Mouse (Mus musculus) MEL (cell line): ENCODE data around the gene Sgpp1. TPM values are rescaled to one million over a fixed set of nuclear protein-coding genes. Genes with fewer than 3 reads are reported as not detected.

Experiments
- DNase-seq: peaks from one replicate; pipeline ENCODE4 v3.0.0; 2011; ENCODE audit warnings: low read depth, low spot score
- H3K27ac ChIP-seq: 2 replicates; pipeline ENCODE4 v1.5.1; 2012; ENCODE audit warnings: low read depth, mild to moderate bottlenecking, control low read depth, low read length, moderate library complexity; ENCODE audit not compliant: control insufficient read depth
- H3K27me3 ChIP-seq, 2 experiments: fragments of 150-350 bp in 1 of 2; sonication (generic) in 1 of 2; 2 replicates each; pipeline ENCODE4 v1.6.1; 2012; ENCODE audit warnings: low read length in 2 of 2, mild to moderate bottlenecking in 2 of 2, improper control_type of control experiment in 1 of 2, moderate library complexity in 1 of 2; ENCODE audit not compliant: insufficient read depth in 2 of 2, control insufficient read depth in 1 of 2
- H3K36me3 ChIP-seq, 2 experiments: 2 replicates each; pipeline ENCODE4 v1.6.1; 2012 to 2014; ENCODE audit warnings: low read length in 2 of 2, improper control_type of control experiment in 1 of 2, inconsistent platforms in 1 of 2, mild to moderate bottlenecking in 1 of 2; ENCODE audit not compliant: insufficient read depth in 2 of 2, control insufficient read depth in 1 of 2
- H3K4me1 ChIP-seq, 2 experiments: fragments of 150-350 bp in 1 of 2; sonication (generic) in 1 of 2; 2 replicates each; pipeline ENCODE4 v1.6.1; 2012; ENCODE audit warnings: low read length in 2 of 2, improper control_type of control experiment in 1 of 2, mild to moderate bottlenecking in 1 of 2; ENCODE audit not compliant: insufficient read depth in 2 of 2, control insufficient read depth in 1 of 2
- H3K4me3 ChIP-seq, 2 experiments: fragments of 150-350 bp in 1 of 2; sonication (generic) in 1 of 2; 2 replicates each; pipeline ENCODE4 v1.5.1; 2012; ENCODE audit warnings: low read depth in 2 of 2, low read length in 2 of 2, mild to moderate bottlenecking in 2 of 2, moderate library complexity in 2 of 2, control low read depth in 1 of 2, improper control_type of control experiment in 1 of 2; ENCODE audit not compliant: control insufficient read depth in 1 of 2, insufficient read depth in 1 of 2
- H3K79me2 ChIP-seq: 2 replicates; pipeline ENCODE4 v1.6.1; 2012; ENCODE audit warnings: mild to moderate bottlenecking, low read length, moderate library complexity; ENCODE audit not compliant: control insufficient read depth, poor library complexity, insufficient read depth
- H3K9ac ChIP-seq: 2 replicates; pipeline ENCODE4 v1.6.1; 2012; ENCODE audit warnings: low read depth, mild to moderate bottlenecking, control low read depth, low read length, moderate library complexity; ENCODE audit not compliant: control insufficient read depth, poor library complexity, severe bottlenecking
- H3K9me3 ChIP-seq: fragments of 150-350 bp; sonication (generic); replicated peaks from 2 replicates; pipeline ENCODE4 v1.6.1; 2012; ENCODE audit warnings: mild to moderate bottlenecking, low read length, improper control_type of control experiment, moderate library complexity; ENCODE audit not compliant: insufficient read depth
- BHLHE40 ChIP-seq: IDR thresholded peaks from 2 replicates; pipeline ENCODE4 v1.6.1; 2012; ENCODE audit warnings: low read depth, mild to moderate bottlenecking, inconsistent platforms, low read length, improper control_type of control experiment, borderline replicate concordance
- CHD1 ChIP-seq: IDR thresholded peaks from 2 replicates; pipeline ENCODE4 v1.6.1; 2012; ENCODE audit warnings: low read depth, mild to moderate bottlenecking, inconsistent platforms, low read length, improper control_type of control experiment
- CHD2 ChIP-seq: IDR thresholded peaks from 2 replicates; pipeline ENCODE4 v1.6.1; 2011; ENCODE audit warnings: low read length, improper control_type of control experiment
- CTCF ChIP-seq, 3 experiments: IDR thresholded peaks in 2 of 3; conservative IDR thresholded peaks in 1 of 3; 2 replicates each; pipeline ENCODE4 v1.5.1; 2011 to 2012; ENCODE audit warnings: low read length in 3 of 3, low read depth in 2 of 3, mild to moderate bottlenecking in 2 of 3, improper control_type of control experiment in 1 of 3, inconsistent platforms in 1 of 3, mixed read lengths in 1 of 3, moderate library complexity in 1 of 3; ENCODE audit not compliant: control insufficient read depth in 1 of 3, insufficient read depth in 1 of 3, poor library complexity in 1 of 3, severe bottlenecking in 1 of 3
- E2F4 ChIP-seq: IDR thresholded peaks from 2 replicates; pipeline ENCODE4 v1.6.1; 2011; ENCODE audit warnings: low read depth, low read length, improper control_type of control experiment, borderline replicate concordance
- ELF1 ChIP-seq: IDR thresholded peaks from 2 replicates; pipeline ENCODE4 v1.6.1; 2014; ENCODE audit warnings: low read depth, mild to moderate bottlenecking, inconsistent platforms, low read length, improper control_type of control experiment, moderate library complexity
- EP300 ChIP-seq, 2 experiments: IDR thresholded peaks; 2 replicates each; pipeline ENCODE4 v1.6.1; 2011; ENCODE audit warnings: improper control_type of control experiment in 2 of 2, low read length in 2 of 2, low read depth in 1 of 2, mild to moderate bottlenecking in 1 of 2
- ETS1 ChIP-seq: IDR thresholded peaks from 2 replicates; pipeline ENCODE4 v1.6.1; 2012; ENCODE audit warnings: low read depth, mild to moderate bottlenecking, inconsistent platforms, low read length, improper control_type of control experiment, moderate library complexity
- GABPA ChIP-seq: IDR thresholded peaks from 2 replicates; pipeline ENCODE4 v1.6.1; 2012; ENCODE audit warnings: low read depth, mild to moderate bottlenecking, inconsistent platforms, low read length, improper control_type of control experiment, moderate library complexity
- GATA1 ChIP-seq: IDR thresholded peaks from 2 replicates; pipeline ENCODE4 v1.6.1; 2011; ENCODE audit warnings: low read depth, low read length, improper control_type of control experiment
- HCFC1 ChIP-seq: IDR thresholded peaks from 2 replicates; pipeline ENCODE4 v1.6.1; 2012; ENCODE audit warnings: low read depth, mild to moderate bottlenecking, inconsistent platforms, low read length, improper control_type of control experiment, moderate library complexity
- JUND ChIP-seq: IDR thresholded peaks from 2 replicates; pipeline ENCODE4 v1.6.1; 2011; ENCODE audit warnings: low read depth, mild to moderate bottlenecking, improper control_type of control experiment, low read length
- KAT2A ChIP-seq: conservative IDR thresholded peaks from 2 replicates; pipeline ENCODE4 v1.6.1; 2012; ENCODE audit warnings: low read depth, low read length, improper control_type of control experiment, inconsistent platforms
- MAX ChIP-seq: IDR thresholded peaks from 2 replicates; pipeline ENCODE4 v1.6.1; 2011; ENCODE audit warnings: low read length, improper control_type of control experiment
- MAZ ChIP-seq: IDR thresholded peaks from 2 replicates; pipeline ENCODE4 v1.6.1; 2012; ENCODE audit warnings: low read depth, mild to moderate bottlenecking, inconsistent platforms, low read length, improper control_type of control experiment
- MEF2A ChIP-seq: IDR thresholded peaks from 2 replicates; pipeline ENCODE4 v1.6.1; 2014; ENCODE audit warnings: low read depth, mild to moderate bottlenecking, inconsistent platforms, low read length, improper control_type of control experiment; ENCODE audit not compliant: poor library complexity, insufficient replicate concordance, severe bottlenecking; ENCODE audit errors: extremely low read depth
- MYB ChIP-seq: IDR thresholded peaks from 2 replicates; pipeline ENCODE4 v1.6.1; 2011; ENCODE audit warnings: mild to moderate bottlenecking, low read depth, low read length, improper control_type of control experiment
- MYC ChIP-seq: IDR thresholded peaks from 2 replicates; pipeline ENCODE4 v1.6.1; 2011; ENCODE audit warnings: low read depth, mild to moderate bottlenecking, low read length, improper control_type of control experiment, moderate library complexity
- NELFE ChIP-seq: IDR thresholded peaks from 2 replicates; pipeline ENCODE4 v1.6.1; 2011; ENCODE audit warnings: low read depth, low read length, improper control_type of control experiment
- NRF1 ChIP-seq: IDR thresholded peaks from 2 replicates; pipeline ENCODE4 v1.6.1; 2014; ENCODE audit warnings: low read depth, mild to moderate bottlenecking, inconsistent platforms, low read length, improper control_type of control experiment, moderate library complexity; ENCODE audit not compliant: poor library complexity, insufficient read depth, severe bottlenecking
- POLR2A ChIP-seq, 2 experiments: IDR thresholded peaks; 2 replicates each; pipeline ENCODE4 v1.6.1; 2011 to 2012; ENCODE audit warnings: low read length in 2 of 2, mild to moderate bottlenecking in 2 of 2, control low read depth in 1 of 2, improper control_type of control experiment in 1 of 2, low read depth in 1 of 2, moderate library complexity in 1 of 2; ENCODE audit not compliant: control insufficient read depth in 1 of 2, insufficient read depth in 1 of 2, poor library complexity in 1 of 2
- POLR2AphosphoS2 ChIP-seq: IDR thresholded peaks from 2 replicates; pipeline ENCODE4 v1.6.1; 2011; ENCODE audit warnings: low read length, improper control_type of control experiment
- POLR2AphosphoS5 ChIP-seq: IDR thresholded peaks from 2 replicates; pipeline ENCODE4 v1.6.1; 2012; ENCODE audit warnings: low read depth, borderline replicate concordance, mild to moderate bottlenecking, inconsistent platforms, low read length, moderate library complexity, mixed read lengths
- RCOR1 ChIP-seq: IDR thresholded peaks from 2 replicates; pipeline ENCODE4 v1.6.1; 2012; ENCODE audit warnings: low read depth, mild to moderate bottlenecking, inconsistent platforms, low read length, improper control_type of control experiment
- SIN3A ChIP-seq: IDR thresholded peaks from 2 replicates; pipeline ENCODE4 v1.6.1; 2012; ENCODE audit warnings: low read length, improper control_type of control experiment, inconsistent platforms
- TAL1 ChIP-seq: IDR thresholded peaks from 2 replicates; pipeline ENCODE4 v1.6.1; 2012; ENCODE audit warnings: mild to moderate bottlenecking, inconsistent platforms, low read length, moderate library complexity, mixed read lengths
- TBP ChIP-seq: IDR thresholded peaks from 2 replicates; pipeline ENCODE4 v1.8.0; 2011; ENCODE audit warnings: low read depth, low read length, improper control_type of control experiment
- TCF12 ChIP-seq: IDR thresholded peaks from 2 replicates; pipeline ENCODE4 v1.6.1; 2014; ENCODE audit warnings: low read depth, mild to moderate bottlenecking, inconsistent platforms, low read length, improper control_type of control experiment, moderate library complexity
- UBTF ChIP-seq: IDR thresholded peaks from 2 replicates; pipeline ENCODE4 v1.6.1; 2012; ENCODE audit warnings: low read depth, mild to moderate bottlenecking, inconsistent platforms, low read length, improper control_type of control experiment, moderate library complexity, borderline replicate concordance; ENCODE audit not compliant: insufficient read depth
- USF1 ChIP-seq: IDR thresholded peaks from 2 replicates; pipeline ENCODE4 v1.6.1; 2014; ENCODE audit warnings: low read depth, mild to moderate bottlenecking, inconsistent platforms, low read length, improper control_type of control experiment, moderate library complexity
- USF2 ChIP-seq, 2 experiments: IDR thresholded peaks; 2 replicates each; pipeline ENCODE4 v1.6.1; 2011 to 2012; ENCODE audit warnings: improper control_type of control experiment in 2 of 2, low read length in 2 of 2, borderline replicate concordance in 1 of 2, inconsistent platforms in 1 of 2, low read depth in 1 of 2, mild to moderate bottlenecking in 1 of 2; ENCODE audit not compliant: insufficient read depth in 1 of 2
- ZKSCAN1 ChIP-seq: IDR thresholded peaks from 2 replicates; pipeline ENCODE4 v1.6.1; 2012; ENCODE audit warnings: low read depth, mild to moderate bottlenecking, inconsistent platforms, low read length, improper control_type of control experiment, moderate library complexity
- ZMIZ1 ChIP-seq: IDR thresholded peaks from 2 replicates; pipeline ENCODE4 v1.6.1; 2012; ENCODE audit warnings: low read depth, mild to moderate bottlenecking, inconsistent platforms, low read length, improper control_type of control experiment, moderate library complexity
- polyA plus RNA-seq, 2 experiments: library from polyadenylated mRNA; stranded (reverse) in 1 of 2; unstranded in 1 of 2; fragments of >175 nt in 1 of 2; fragments of >200 nt in 1 of 2; gene quantifications; 2 replicates each; pipeline versions ENCODE4 v1.2.1 to v1.2.4; 2012; ENCODE audit warnings: low replicate concordance in 2 of 2, low read depth in 1 of 2; ENCODE audit not compliant: insufficient read length in 2 of 2, insufficient read depth in 1 of 2, missing spikeins in 1 of 2
- total RNA-seq: library from RNA; depleted of rRNA; stranded (reverse); fragments of 300-350 nt; gene quantifications from 2 replicates; pipeline ENCODE4 v1.2.3, GENCODE M21; 2012

The Sgpp1 gene
- total and polyA plus RNA-seq, 3 experiments = 22.7 to 28.8 TPM; not detected in 1

GRCm38 (mm10) chr12:75781445-75781844 lies 45.9 kb upstream of the Sgpp1 start:
- H3K27ac ChIP-seq = peak overlapping the region; percentile 44
- peaks cover 0 to 12% of the 10 kb centered on the region in 2 experiments; a peak in 2 of 4 replicates for H3K36me3 ChIP-seq
- DNase-seq = peak; percentile 71
- no peak overlapping the region for H3K4me3 ChIP-seq
- H3K4me1 ChIP-seq = peaks cover 2 to 9% of the 10 kb centered on the region in 2 experiments; a peak in 3 of 4 replicates
- no peaks in the 10 kb centered on the region for H3K79me2 ChIP-seq
- TF ChIP-seq BHLHE40 (no peak), MAZ (no peak), CHD2 (no peak), ZKSCAN1 (no peak), ELF1 (no peak), POLR2A (IDR thresholded peaks at IDR 0.05; ENCODE audit: control insufficient read depth in 1 of 2, insufficient read depth in 1 of 2, low read depth in 1 of 2, low read length in 2 of 2, poor library complexity in 1 of 2) (no peak), KAT2A (no peak), EP300 (IDR thresholded peaks at IDR 0.05; ENCODE audit: low read depth in 1 of 2, low read length in 2 of 2) (peak; percentile 70 to 80), GABPA (no peak), CTCF (IDR thresholded peaks at IDR 0.05 in 2 of 3, conservative IDR thresholded peaks at IDR 0.05 in 1 of 3; ENCODE audit: control insufficient read depth in 1 of 3, insufficient read depth in 1 of 3, low read depth in 2 of 3, low read length in 3 of 3, poor library complexity in 1 of 3, severe bottlenecking in 1 of 3) (no peak), MYC (peak; percentile 76; the same call in 1 of the 2 replicates), USF1 (no peak), MYB (no peak), TCF12 (peak; percentile 57), NRF1 (no peak), HCFC1 (no peak), NELFE (no peak), ETS1 (peak; percentile 50; the same call in 1 of the 2 replicates), SIN3A (peak; percentile 73), MEF2A (no peak), CHD1 (no peak), ZMIZ1 (no peak), POLR2AphosphoS5 (no peak), E2F4 (no peak), JUND (no peak), RCOR1 (peak; percentile 66), TBP (no peak), USF2 (IDR thresholded peaks at IDR 0.05; ENCODE audit: borderline replicate concordance in 1 of 2, insufficient read depth in 1 of 2, low read depth in 1 of 2, low read length in 2 of 2) (no peak), GATA1 (peak; percentile 79), POLR2AphosphoS2 (no peak), TAL1 (no peak), UBTF (no peak), MAX (peak; percentile 67)
- no peaks in the 10 kb centered on the region for H3K9me3 ChIP-seq
- H3K27me3 ChIP-seq = no peaks in the 10 kb centered on the region
- no peak overlapping the region for H3K9ac ChIP-seq
